Mouse (Mus musculus) hindbrain, embryonic 15.5 days (tissue): Measurements from ENCODE around the gene Trappc12. TPM values are rescaled to one million over a fixed set of nuclear protein-coding genes. Genes with fewer than 3 reads are reported as not detected.
A peak's percentile ranks its signal among the peaks of the same experiment; 100 is the strongest.

Experiments
- ATAC-seq: fragments of 200-750 bp; cut with Nextera tagmentation; 2 replicates; pipeline ENCODE4 v1.8.0; 2017; ENCODE audit warnings: low read depth, moderate number of reproducible peaks, moderate TSS enrichment; ENCODE audit not compliant: low FRiP score
- H3K27ac ChIP-seq: fragments of 300-500 bp; sonication (generic); replicated peaks from 2 replicates; pipeline ENCODE4 v1.5.1; 2015; ENCODE audit warnings: mild to moderate bottlenecking, inconsistent platforms
- H3K27me3 ChIP-seq: fragments of 300-500 bp; sonication (generic); 2 replicates; pipeline ENCODE4 v1.6.1; 2015; ENCODE audit warnings: control low read depth, inconsistent platforms
- H3K36me3 ChIP-seq: fragments of 300-500 bp; sonication (generic); 2 replicates; pipeline ENCODE4 v1.6.1; 2015; ENCODE audit warnings: control low read depth, inconsistent platforms
- H3K4me1 ChIP-seq: fragments of 300-500 bp; sonication (generic); replicated peaks from 2 replicates; pipeline ENCODE4 v1.6.1; 2015; ENCODE audit warnings: control low read depth, inconsistent platforms
- H3K4me2 ChIP-seq: fragments of 300-500 bp; sonication (generic); 2 replicates; pipeline ENCODE4 v1.6.1; 2015; ENCODE audit warnings: moderate library complexity, mild to moderate bottlenecking, inconsistent platforms
- H3K4me3 ChIP-seq: fragments of 300-500 bp; sonication (generic); 2 replicates; pipeline ENCODE4 v1.5.1; 2015; ENCODE audit warnings: mild to moderate bottlenecking, inconsistent platforms
- H3K9ac ChIP-seq: fragments of 300-500 bp; sonication (generic); 2 replicates; pipeline ENCODE4 v1.6.1; 2015; ENCODE audit warnings: inconsistent platforms
- H3K9me3 ChIP-seq: fragments of 300-500 bp; sonication (generic); 2 replicates; pipeline ENCODE4 v1.6.1; 2016; ENCODE audit warnings: control low read depth, inconsistent platforms
- WGBS: fragments of 180-500 bp; shearing (Covaris S2); methylation state at CpG from one replicate; pipeline ENCODE4 v1.1.7; 2015; 5-methylcytosine and 5-hydroxymethylcytosine counted together
- polyA plus RNA-seq: library from polyadenylated mRNA; unstranded; fragments of >200 nt; fragmentation: Nextera tagmentation; extraction: Ambion mirVana; gene quantifications from 2 replicates; pipeline ENCODE4 v1.2.1, GENCODE M21; 2015

Trappc12 gene
- polyA plus RNA-seq = 40.2 and 43.1 TPM in 2 replicates

DNA sequence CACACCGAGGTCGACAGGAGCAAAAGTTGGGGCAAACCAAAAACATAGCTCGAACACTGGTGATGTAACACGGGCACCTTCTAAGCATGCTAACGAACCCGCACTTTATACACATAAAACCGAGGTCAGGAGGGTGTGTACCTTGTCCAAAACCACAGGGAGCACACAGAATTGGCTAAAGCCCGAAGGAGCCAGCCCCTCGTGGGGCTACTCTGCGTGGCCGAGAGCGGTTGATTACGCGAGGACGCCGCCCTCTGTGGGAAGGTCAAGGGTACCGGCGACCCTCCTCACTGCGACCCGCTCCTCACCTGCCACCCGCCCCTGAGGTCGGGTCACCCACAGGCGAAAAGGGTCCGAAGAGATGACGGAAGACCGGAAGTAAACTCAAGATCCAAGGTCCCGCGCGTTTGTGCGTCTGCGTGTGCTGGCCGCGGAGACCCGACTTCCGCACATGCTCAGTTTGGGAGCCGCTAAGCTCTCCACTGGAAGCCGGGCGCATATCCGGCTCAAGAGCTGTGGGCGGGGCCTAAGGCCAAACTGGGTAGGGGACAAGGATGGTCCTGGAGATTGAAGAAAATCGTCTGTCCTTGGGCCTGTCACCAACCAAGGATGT lies at the start of gene Trappc12:
Gene Trappc12, minus strand, starts transcription at position 452 of the 613 bp plus-strand sequence.
- H3K36me3 ChIP-seq = peaks cover 19% of the 10 kb centered on the region; the same call in 1 of the 2 replicates
- peak; percentile 91 for ATAC-seq
- H3K4me1 ChIP-seq = peaks cover 55% of the 10 kb centered on the region
- peak within 1 kb of the TSS; percentile 90 for H3K9ac ChIP-seq
- no peaks in the 10 kb centered on the region for H3K9me3 ChIP-seq
- H3K27ac ChIP-seq = peak within 1 kb of the TSS; percentile 77
- H3K4me3 ChIP-seq = peak within 1 kb of the TSS; percentile 97
- 1% methylated on average over 41 of the region's 41 CpGs for WGBS
- no peaks in the 10 kb centered on the region for H3K27me3 ChIP-seq
- H3K4me2 ChIP-seq = peak within 1 kb of the TSS; percentile 80

DNA sequence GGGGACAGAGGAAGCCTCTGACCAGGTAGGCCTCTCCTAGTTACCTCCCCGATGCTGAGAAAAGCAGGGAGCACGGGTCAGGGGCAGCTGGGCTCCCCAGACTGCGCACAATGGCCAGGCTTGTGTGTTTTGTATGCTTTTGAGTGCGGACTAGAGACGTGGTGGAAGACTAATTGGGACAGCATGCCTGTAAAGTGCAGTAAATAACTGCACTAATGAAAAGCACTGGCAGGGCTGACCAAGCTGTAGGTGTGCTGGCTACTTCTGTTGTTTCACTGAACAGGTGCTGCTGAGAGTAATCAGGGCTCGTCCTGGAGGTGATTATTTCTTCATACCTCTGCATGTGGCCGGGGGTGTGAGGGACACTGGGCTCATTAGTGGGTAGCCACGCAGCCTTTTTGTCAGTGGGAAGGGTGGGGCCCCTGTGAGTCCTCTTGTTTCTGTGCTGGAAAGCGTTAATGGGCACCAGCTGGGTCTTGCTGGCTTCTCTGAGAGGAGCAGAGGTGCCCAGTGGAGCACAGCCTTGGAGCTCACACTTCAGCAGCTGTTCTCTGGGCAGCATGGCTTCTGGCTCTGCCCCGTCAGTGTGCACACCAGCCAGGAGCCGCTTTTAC lies 49.6 kb upstream of the Trappc12 start:
- Histone ChIP-seq H3K27ac (peak overlapping the region; percentile 58), H3K36me3 (no peaks in the 10 kb centered on the region), H3K9ac (no peak overlapping the region; the same call in 1 of the 2 replicates), H3K4me2 (no peak overlapping the region), H3K4me1 (peaks cover 22% of the 10 kb centered on the region), H3K9me3 (no peaks in the 10 kb centered on the region), H3K4me3 (no peak overlapping the region), H3K27me3 (no peaks in the 10 kb centered on the region)
- WGBS = 36% methylated on average over 11 of the region's 11 CpGs
- peak; percentile 58; the same call in 1 of the 2 replicates for ATAC-seq

DNA sequence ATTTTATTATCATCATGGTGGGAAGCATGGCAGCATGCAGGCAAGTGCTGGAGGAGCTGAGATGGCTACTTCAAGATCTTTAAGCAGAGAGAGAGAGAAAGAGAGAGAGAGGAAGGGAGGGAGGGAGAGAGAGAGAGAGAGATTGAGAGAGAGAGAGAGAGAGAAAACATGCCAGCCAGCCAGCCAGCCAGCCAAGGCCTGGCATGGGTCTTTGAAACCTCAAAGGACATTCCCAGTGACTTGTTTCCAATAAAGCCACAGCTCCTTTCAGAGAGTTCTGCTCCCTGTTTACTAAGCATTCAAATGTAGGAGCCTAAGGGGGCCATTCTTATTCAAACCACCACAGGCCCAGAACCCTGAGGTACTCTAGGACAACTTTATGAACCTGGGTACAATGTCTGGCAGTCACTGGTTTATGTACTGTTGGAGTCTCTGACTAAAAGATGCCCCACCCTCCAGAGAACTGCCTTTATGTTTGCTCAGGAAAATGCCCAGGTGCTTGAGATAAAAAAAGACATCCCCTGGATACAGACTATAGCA lies 46.7 kb upstream of the Trappc12 start:
- H3K36me3 ChIP-seq = no peaks in the 10 kb centered on the region
- H3K4me2 ChIP-seq = no peak overlapping the region
- no peak overlapping the region for H3K9ac ChIP-seq
- no peaks in the 10 kb centered on the region for H3K27me3 ChIP-seq
- no peaks in the 10 kb centered on the region for H3K9me3 ChIP-seq
- no peak for ATAC-seq
- H3K4me3 ChIP-seq = no peak overlapping the region
- no peak overlapping the region; the same call in 1 of the 2 replicates for H3K27ac ChIP-seq
- peaks cover 30% of the 10 kb centered on the region for H3K4me1 ChIP-seq

DNA sequence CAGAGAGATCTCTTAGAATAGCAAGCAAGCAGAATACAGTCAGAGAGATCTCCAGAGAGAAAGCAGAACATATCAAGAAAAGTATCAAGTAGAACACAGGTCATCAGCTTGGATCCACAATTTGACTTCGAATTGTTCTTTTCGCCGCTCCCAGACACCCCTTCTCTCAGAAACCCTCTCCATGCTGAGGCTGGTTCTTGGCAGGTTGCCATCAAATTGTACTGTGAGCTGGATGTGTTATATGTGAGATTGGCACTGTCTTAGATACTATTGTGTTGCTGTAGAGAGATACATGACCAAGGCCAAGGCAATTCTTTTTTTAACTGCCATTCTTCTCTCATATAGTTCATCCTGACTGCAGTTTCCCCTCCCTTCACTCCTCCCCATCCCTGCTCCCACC lies 44.8 kb upstream of the Trappc12 start:
- H3K9ac ChIP-seq = no peak overlapping the region
- 65% methylated on average over 3 of the region's 3 CpGs for WGBS
- no peak overlapping the region for H3K27ac ChIP-seq
- no peaks in the 10 kb centered on the region for H3K9me3 ChIP-seq
- no peak overlapping the region for H3K4me3 ChIP-seq
- no peak for ATAC-seq
- H3K36me3 ChIP-seq = no peaks in the 10 kb centered on the region
- H3K27me3 ChIP-seq = no peaks in the 10 kb centered on the region
- H3K4me2 ChIP-seq = no peak overlapping the region
- H3K4me1 ChIP-seq = peaks cover 23% of the 10 kb centered on the region

DNA sequence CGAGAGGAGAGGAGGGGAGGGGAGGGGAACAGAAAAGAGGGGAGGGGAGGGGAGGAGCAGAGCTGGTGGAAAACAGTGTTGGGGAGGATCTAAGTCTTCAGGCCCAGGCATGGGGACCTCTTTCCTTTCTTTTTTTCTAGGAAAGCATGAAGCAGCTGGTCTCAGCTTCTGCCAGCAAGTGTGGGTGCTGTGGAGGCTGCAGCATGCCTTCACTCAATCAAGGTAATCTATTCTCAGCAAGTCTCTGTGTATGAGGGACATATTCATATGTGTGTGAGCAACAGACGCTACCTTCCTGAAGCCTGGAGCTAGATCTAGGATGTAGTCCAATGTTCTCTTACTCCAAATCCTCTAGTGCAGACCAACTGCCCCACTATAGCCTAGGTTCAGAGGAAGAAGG lies 43.4 kb upstream of the Trappc12 start:
- no peaks in the 10 kb centered on the region for H3K9me3 ChIP-seq
- no peak overlapping the region for H3K4me3 ChIP-seq
- H3K36me3 ChIP-seq = no peaks in the 10 kb centered on the region
- no peak overlapping the region for H3K9ac ChIP-seq
- 63% methylated on average over 2 of the region's 2 CpGs for WGBS
- no peak overlapping the region for H3K4me2 ChIP-seq
- no peak for ATAC-seq
- H3K27me3 ChIP-seq = no peaks in the 10 kb centered on the region
- no peak overlapping the region for H3K27ac ChIP-seq
- H3K4me1 ChIP-seq = peaks cover 15% of the 10 kb centered on the region

DNA sequence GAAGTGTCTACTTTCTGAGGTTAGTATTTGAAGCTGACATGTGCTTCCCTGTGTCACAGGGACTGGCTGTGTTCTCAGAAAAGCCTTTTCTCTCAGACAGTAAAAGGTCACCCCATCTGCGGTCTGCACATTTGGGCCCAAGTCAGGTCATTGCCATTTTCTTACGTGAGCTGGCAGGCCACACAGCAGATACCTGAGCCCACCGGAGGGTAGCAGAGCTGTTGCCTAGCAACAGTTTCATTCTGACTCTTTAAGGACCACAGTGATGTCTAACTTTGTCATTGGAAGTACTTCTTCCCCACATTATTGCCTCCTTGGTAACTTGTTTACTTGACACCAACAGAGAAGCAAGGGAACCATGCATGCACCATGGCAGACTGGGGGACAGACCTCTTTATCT lies 42.3 kb upstream of the Trappc12 start:
- Histone ChIP-seq H3K27ac (0 out of 2 replicates have a peak overlapping the region, but pooled peaks have one; percentile 10), H3K36me3 (no peaks in the 10 kb centered on the region), H3K27me3 (no peaks in the 10 kb centered on the region), H3K4me2 (no peak overlapping the region), H3K4me1 (peaks cover 15% of the 10 kb centered on the region), H3K4me3 (no peak overlapping the region), H3K9ac (no peak overlapping the region), H3K9me3 (no peaks in the 10 kb centered on the region)
- 39% methylated on average over 3 of the region's 3 CpGs for WGBS
- ATAC-seq = no peak

DNA sequence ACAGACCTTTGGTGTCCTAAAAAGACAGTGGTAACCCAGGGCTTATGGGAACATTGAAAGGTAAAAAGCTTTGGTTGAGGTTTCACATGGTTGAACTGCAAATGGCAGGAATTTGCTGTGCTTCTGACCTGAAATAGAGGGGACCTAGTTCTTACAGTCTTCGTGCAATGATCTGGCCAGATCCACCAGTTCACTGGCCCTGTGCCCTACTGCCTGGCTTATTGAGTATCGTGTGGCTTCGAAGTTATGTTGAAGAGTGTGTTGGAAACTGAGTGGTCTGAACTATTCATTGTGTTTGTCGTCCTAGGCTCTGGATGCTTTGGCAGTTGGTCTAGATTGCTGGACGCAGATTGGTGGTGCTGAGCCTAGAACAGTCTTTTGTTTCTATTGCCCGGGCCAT lies 36.0 kb upstream of the Trappc12 start:
- Histone ChIP-seq H3K27ac (no peak overlapping the region), H3K9ac (no peak overlapping the region), H3K4me3 (no peak overlapping the region), H3K4me1 (peaks cover 14% of the 10 kb centered on the region), H3K4me2 (no peak overlapping the region), H3K36me3 (no peaks in the 10 kb centered on the region), H3K9me3 (no peaks in the 10 kb centered on the region), H3K27me3 (no peaks in the 10 kb centered on the region)
- WGBS = 92% methylated on average over 6 of the region's 6 CpGs
- no peak for ATAC-seq

DNA sequence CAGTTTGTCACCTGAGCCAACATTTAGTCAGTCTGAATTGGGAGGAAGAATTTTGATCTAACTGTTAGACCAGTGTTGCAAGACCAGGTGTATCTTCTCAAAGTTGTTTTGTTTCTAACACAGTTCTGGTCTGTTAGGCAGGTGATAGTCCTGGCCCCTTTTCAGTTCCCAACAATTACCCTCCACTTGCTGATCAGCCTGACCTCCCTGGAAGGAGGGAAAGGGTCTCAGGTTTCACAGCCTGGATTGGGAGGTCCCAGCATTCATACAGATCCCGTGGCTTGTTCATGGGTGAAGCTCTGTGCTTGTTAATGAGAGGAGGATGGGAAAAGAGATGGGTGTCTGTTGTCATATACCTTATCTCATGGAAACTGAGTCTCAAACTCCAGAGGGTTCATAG lies 35.0 kb upstream of the Trappc12 start:
- WGBS = 6% methylated on average over 1 of the region's 1 CpGs
- Histone ChIP-seq H3K36me3 (no peaks in the 10 kb centered on the region), H3K4me2 (no peak overlapping the region), H3K27me3 (no peaks in the 10 kb centered on the region), H3K9me3 (no peaks in the 10 kb centered on the region), H3K9ac (no peak overlapping the region), H3K27ac (no peak overlapping the region), H3K4me3 (no peak overlapping the region), H3K4me1 (peaks cover 25% of the 10 kb centered on the region)
- ATAC-seq = no peak

DNA sequence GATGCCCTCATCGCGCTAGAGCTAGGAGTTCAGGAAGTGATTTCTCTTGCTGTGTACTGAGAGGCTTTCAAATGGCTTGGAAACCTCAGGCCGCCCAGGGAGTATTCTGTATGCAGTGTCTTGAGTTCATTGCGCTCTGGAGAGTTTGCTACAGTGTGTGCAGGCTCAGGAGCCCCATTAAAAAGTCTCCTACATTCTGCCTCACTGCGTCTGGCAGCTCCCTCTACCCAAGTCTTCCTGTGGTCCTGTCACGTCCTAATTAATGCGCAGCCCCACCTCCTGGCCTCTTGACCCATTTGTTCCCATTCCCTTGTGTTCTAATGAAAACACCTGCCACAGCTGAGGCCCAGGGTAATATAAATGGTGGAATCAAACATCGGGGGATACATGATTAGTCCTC lies 34.6 kb upstream of the Trappc12 start:
- Histone ChIP-seq H3K4me3 (no peak overlapping the region), H3K4me2 (no peak overlapping the region), H3K36me3 (no peaks in the 10 kb centered on the region), H3K27me3 (no peaks in the 10 kb centered on the region), H3K9me3 (no peaks in the 10 kb centered on the region), H3K9ac (no peak overlapping the region), H3K27ac (peak overlapping the region; percentile 35; the same call in 1 of the 2 replicates), H3K4me1 (peaks cover 29% of the 10 kb centered on the region)
- ATAC-seq = no peak
- 26% methylated on average over 8 of the region's 8 CpGs for WGBS

DNA sequence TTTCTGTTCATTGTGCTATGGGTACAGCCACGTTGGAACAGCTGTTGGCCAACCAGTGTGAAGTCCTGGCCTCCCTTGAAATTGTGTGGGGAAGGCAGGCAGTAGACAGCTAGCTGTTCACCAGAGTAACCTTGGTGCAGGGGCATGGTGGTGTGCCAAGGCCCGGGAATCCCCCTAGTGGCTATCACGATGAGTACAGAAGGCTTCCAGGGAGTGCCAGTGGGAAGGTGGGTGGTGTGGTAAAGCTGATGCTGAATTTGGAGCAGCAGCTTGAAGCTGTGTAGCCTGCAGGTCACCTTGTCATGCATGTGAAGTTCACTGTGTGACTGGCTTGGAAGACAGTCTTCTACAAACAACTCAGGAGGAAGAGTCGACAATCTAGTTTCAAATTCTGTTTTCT lies 34.1 kb upstream of the Trappc12 start:
- peak overlapping the region; percentile 35 for H3K27ac ChIP-seq
- ATAC-seq = no peak

DNA sequence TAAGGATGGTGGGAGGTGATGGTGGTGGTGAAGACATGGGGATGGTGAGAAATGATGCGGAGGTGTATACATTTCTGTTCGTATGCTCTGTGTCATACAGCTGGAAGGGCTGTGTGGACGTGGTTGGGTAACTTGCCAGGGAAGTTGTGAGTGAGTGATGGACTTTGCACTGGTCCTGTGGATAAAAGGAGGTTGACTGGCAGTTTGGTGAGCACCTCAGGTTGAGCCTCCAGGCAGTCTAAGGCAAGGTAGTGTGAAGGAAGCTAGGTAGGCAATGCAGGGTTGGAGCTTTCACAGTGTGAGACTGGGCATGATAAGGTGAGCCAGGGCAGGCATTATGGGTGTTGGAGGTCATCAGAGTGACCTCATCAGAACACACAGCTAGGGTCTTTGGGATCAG lies 32.4 kb upstream of the Trappc12 start:
- Histone ChIP-seq H3K9me3 (no peaks in the 10 kb centered on the region), H3K4me3 (no peak overlapping the region), H3K4me1 (peaks cover 30% of the 10 kb centered on the region), H3K4me2 (no peak overlapping the region), H3K36me3 (no peaks in the 10 kb centered on the region), H3K27me3 (no peaks in the 10 kb centered on the region), H3K27ac (no peak overlapping the region), H3K9ac (no peak overlapping the region)
- no peak for ATAC-seq
- 99% methylated on average over 3 of the region's 3 CpGs for whole genome bisulfite sequencing

More for the DNA sequence above, 34.1 kb upstream of the Trappc12 start:
- H3K4me2 ChIP-seq = no peak overlapping the region
- H3K9ac ChIP-seq = no peak overlapping the region
- no peak overlapping the region for H3K4me3 ChIP-seq
- 32% methylated on average over 4 of the region's 4 CpGs for WGBS
- H3K27me3 ChIP-seq = no peaks in the 10 kb centered on the region
- H3K9me3 ChIP-seq = no peaks in the 10 kb centered on the region
- peaks cover 30% of the 10 kb centered on the region for H3K4me1 ChIP-seq
- H3K36me3 ChIP-seq = no peaks in the 10 kb centered on the region

DNA sequence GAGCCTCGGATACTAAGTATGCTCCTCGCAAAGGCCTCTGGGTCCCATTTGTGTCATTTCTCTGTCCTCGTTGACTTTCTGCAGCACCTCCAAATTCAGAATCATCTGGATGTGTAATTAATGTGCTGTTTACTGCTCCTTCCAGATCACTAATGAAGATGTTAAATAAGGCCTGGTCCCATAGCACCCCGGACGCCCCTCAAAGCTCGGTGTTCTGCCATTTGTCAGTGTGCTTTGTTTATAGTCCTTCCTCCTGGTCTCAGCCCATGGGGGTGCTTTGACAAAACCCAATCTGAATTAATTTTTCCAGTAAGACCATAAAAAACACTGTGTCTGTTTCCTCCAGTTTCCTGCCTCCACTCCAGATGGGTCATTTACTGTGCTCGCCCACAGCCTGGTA lies 29.9 kb upstream of the Trappc12 start:
- Histone ChIP-seq H3K4me2 (no peak overlapping the region), H3K27me3 (no peaks in the 10 kb centered on the region), H3K27ac (0 out of 2 replicates have a peak overlapping the region, but pooled peaks have one; percentile 34), H3K9me3 (no peaks in the 10 kb centered on the region), H3K9ac (no peak overlapping the region), H3K36me3 (no peaks in the 10 kb centered on the region), H3K4me3 (no peak overlapping the region), H3K4me1 (peaks cover 36% of the 10 kb centered on the region)
- 49% methylated on average over 7 of the region's 7 CpGs for WGBS
- ATAC-seq = no peak
